Mouse (Mus musculus): ENCODE results near the gene Olfr62. TPM values are rescaled to one million over a fixed set of nuclear protein-coding genes. Genes with fewer than 3 reads are reported as not detected.

Olfr62 gene
- total RNA-seq (2017): 0.23 TPM in 1 of 2 replicates, not detected in the other

- ATAC-seq (ENCODE audit: extremely low read depth, insufficient number of reproducible peaks, low FRiP score, poor library complexity, severe bottlenecking): no peak
Observed at GRCm38 (mm10) chr4:118658652-118659051, at the start of gene Olfr62. Gene Olfr62, plus strand, starts transcription at chr4:118658952.

- peak; percentile 38; the same call in 1 of the 2 replicates for ATAC-seq (ENCODE audit: extremely low read depth, insufficient number of reproducible peaks, low FRiP score, poor library complexity, severe bottlenecking)
Observed at GRCm38 (mm10) chr4:118609836-118610235, 48.9 kb upstream of the Olfr62 start.

GRCm38 (mm10) chr4:118612619-118613018 lies 46.1 kb upstream of the Olfr62 start:
- no peak for ATAC-seq (ENCODE audit: extremely low read depth, insufficient number of reproducible peaks, low FRiP score, poor library complexity, severe bottlenecking)

GRCm38 (mm10) chr4:118615412-118615811 lies 43.3 kb upstream of the Olfr62 start:
- ATAC-seq (ENCODE audit: extremely low read depth, insufficient number of reproducible peaks, low FRiP score, poor library complexity, severe bottlenecking): no peak

- ATAC-seq (ENCODE audit: extremely low read depth, insufficient number of reproducible peaks, low FRiP score, poor library complexity, severe bottlenecking): peak; percentile 93
Observed at GRCm38 (mm10) chr4:118620279-118620966, 38.3 kb upstream of the Olfr62 start, which contains the start of the genes Cfap57 and Ebna1bp2. Gene Cfap57, minus strand, starts transcription at chr4:118620777. Gene Ebna1bp2, plus strand, starts transcription at chr4:118620799.

GRCm38 (mm10) chr4:118620967-118621320 lies 37.8 kb upstream of the Olfr62 start:
- no peak for ATAC-seq (ENCODE audit: extremely low read depth, insufficient number of reproducible peaks, low FRiP score, poor library complexity, severe bottlenecking)

GRCm38 (mm10) chr4:118621781-118622180 lies 37.0 kb upstream of the Olfr62 start:
- no peak for ATAC-seq (ENCODE audit: extremely low read depth, insufficient number of reproducible peaks, low FRiP score, poor library complexity, severe bottlenecking)

GRCm38 (mm10) chr4:118630261-118630660 lies 28.5 kb upstream of the Olfr62 start:
- ATAC-seq (ENCODE audit: extremely low read depth, insufficient number of reproducible peaks, low FRiP score, poor library complexity, severe bottlenecking): no peak

GRCm38 (mm10) chr4:118642346-118643190 lies 16.2 kb upstream of the Olfr62 start:
- ATAC-seq (ENCODE audit: extremely low read depth, insufficient number of reproducible peaks, low FRiP score, poor library complexity, severe bottlenecking): no peak

- peak; percentile 73; the same call in 1 of the 2 replicates for ATAC-seq (ENCODE audit: extremely low read depth, insufficient number of reproducible peaks, low FRiP score, poor library complexity, severe bottlenecking)
Observed at GRCm38 (mm10) chr4:118645234-118645633, 13.5 kb upstream of the Olfr62 start.

- no peak for ATAC-seq (ENCODE audit: extremely low read depth, insufficient number of reproducible peaks, low FRiP score, poor library complexity, severe bottlenecking)
Observed at GRCm38 (mm10) chr4:118687086-118687485, 28.3 kb downstream of the Olfr62 start.

- no peak for ATAC-seq (ENCODE audit: extremely low read depth, insufficient number of reproducible peaks, low FRiP score, poor library complexity, severe bottlenecking)
Observed at GRCm38 (mm10) chr4:118692412-118692973, 33.7 kb downstream of the Olfr62 start, which contains the start of gene Olfr1342. Gene Olfr1342, minus strand, starts transcription at chr4:118692756.

- ATAC-seq (ENCODE audit: extremely low read depth, insufficient number of reproducible peaks, low FRiP score, poor library complexity, severe bottlenecking): no peak
Observed at GRCm38 (mm10) chr4:118693812-118694211, 35.1 kb downstream of the Olfr62 start.

GRCm38 (mm10) chr4:118703223-118703622 lies 44.5 kb downstream of the Olfr62 start, which contains the start of gene Olfr1341:
Gene Olfr1341, plus strand, starts transcription at chr4:118703523.
- ATAC-seq (ENCODE audit: extremely low read depth, insufficient number of reproducible peaks, low FRiP score, poor library complexity, severe bottlenecking): no peak

- no peak for ATAC-seq (ENCODE audit: extremely low read depth, insufficient number of reproducible peaks, low FRiP score, poor library complexity, severe bottlenecking)
Observed at GRCm38 (mm10) chr4:118708086-118708485, 49.3 kb downstream of the Olfr62 start.

GRCm38 (mm10) chr4:118711656-118712055 lies 52.9 kb downstream of the Olfr62 start:
- ATAC-seq (ENCODE audit: extremely low read depth, insufficient number of reproducible peaks, low FRiP score, poor library complexity, severe bottlenecking): no peak
